Comparison of ENCODE assay signal across 9 mouse cellular contexts in genomic region chr5:110143007-110143406, GRCm38 (mm10). TPM values are rescaled to one million over a fixed set of nuclear protein-coding genes. Genes with fewer than 3 reads are reported as not detected.
DNase-seq lines count a peak whose midpoint lies in the region; ATAC-seq and TF ChIP-seq lines count a peak whose summit lies in the region.
"Had no signal": no experiment of that assay in that cellular context is flagged by ENCODE, and none has a peak within 500 bp of the region (broad histone marks: within the 10 kb centered on the region; RNA-seq: fewer than 3 reads in every experiment).

No protein-coding gene starts in this region.

- no peak overlapping the region for H3K9ac ChIP-seq in liver, embryonic 14.5 days (replicated peaks)

- no peak overlapping the region for H3K4me3 ChIP-seq in cerebellum, adult 2 months (replicated peaks; ENCODE audit: insufficient read depth, low read depth, low read length)
- H3K4me3 ChIP-seq in liver, embryonic 14.5 days (ENCODE audit: insufficient read depth in 1 of 2, low read depth in 2 of 2, low read length in 2 of 2), result no peak overlapping the region

- H3K36me3 ChIP-seq in liver, embryonic 14.5 days (replicated peaks; ENCODE audit: control insufficient read depth, insufficient read depth, low read depth), result peaks cover 34% of the 10 kb centered on the region

- peak; percentile 43; the same call in 1 of the 2 replicates for TF ChIP-seq CTCF in cerebellum, adult 2 months (IDR thresholded peaks at IDR 0.05; ENCODE audit: borderline replicate concordance, insufficient read depth, low read depth, low read length)
- TF ChIP-seq CTCF in liver, embryonic 14.5 days (IDR thresholded peaks at IDR 0.05; ENCODE audit: low read depth), result peak; percentile 50

- ATAC-seq in liver, embryonic 14.5 days (ENCODE audit: insufficient read depth), result no peak

- no peak overlapping the region for H3K27ac ChIP-seq in cerebellum, adult 2 months (ENCODE audit: insufficient read depth, low read length)
- no peak overlapping the region for H3K27ac ChIP-seq in liver, embryonic 14.5 days

- no peak for DNase-seq in cerebellum, adult 2 months
- no peak for DNase-seq in cerebellum, adult 8-10 months
- DNase-seq in liver, embryonic 14.5 days (ENCODE audit: low read depth in 3 of 3, low spot score in 3 of 3), result no peak
- DNase-seq in liver, result no peak
- DNase-seq in forelimb bud, embryonic 11.5 days (ENCODE audit: low read depth, low spot score), result peak; percentile 4
- DNase-seq in thymus, postnatal 0 days (ENCODE audit: low spot score), result peak; percentile 24
- no peak for DNase-seq in right cerebral cortex, postnatal 36 days (ENCODE audit: low spot score in 2 of 2)
- DNase-seq in cerebellum, postnatal 36 days, result no peak

- H3K9me3 ChIP-seq in liver, embryonic 14.5 days (ENCODE audit: control insufficient read depth, low read length), result no peaks in the 10 kb centered on the region

- no peak overlapping the region for H3K4me2 ChIP-seq in liver, embryonic 14.5 days (ENCODE audit: low read depth)
- H3K4me2 ChIP-seq: heart, embryonic 11.5 days had no signal

- WGBS in cerebellum, adult 2 months, result 76% methylated on average over 5 of the region's 5 CpGs
- 83% methylated on average over 5 of the region's 5 CpGs for WGBS in liver, embryonic 14.5 days (ENCODE audit: insufficient replicate concordance)

- TF ChIP-seq EP300 in liver, embryonic 14.5 days (IDR thresholded peaks at IDR 0.05; ENCODE audit: low read depth), result no peak

- TF ChIP-seq POLR2A in cerebellum, adult 2 months (IDR thresholded peaks at IDR 0.05; ENCODE audit: borderline replicate concordance, insufficient read depth, low read length), result no peak

- H3K27me3 ChIP-seq in cerebellum, adult 2 months (ENCODE audit: control insufficient read depth, insufficient read depth, low read length), result no peaks in the 10 kb centered on the region
- H3K27me3 ChIP-seq in liver, embryonic 14.5 days (ENCODE audit: control insufficient read depth, insufficient read depth, low read length), result no peaks in the 10 kb centered on the region

- no peaks in the 10 kb centered on the region for H3K4me1 ChIP-seq in cerebellum, adult 2 months (ENCODE audit: control insufficient read depth, insufficient read depth, low read length)
- no peaks in the 10 kb centered on the region for H3K4me1 ChIP-seq in liver, embryonic 14.5 days (replicated peaks; ENCODE audit: control insufficient read depth in 2 of 2, insufficient read depth in 2 of 2, low read length in 1 of 2)

RNA-seq across cellular contexts. Expression of gene Chfr, which starts 7.4 kb away (rescaled TPM):
- polyA plus RNA-seq in cerebellum, adult 2 months (2012; rRNA removed), result 100 and 105 TPM in 2 replicates
- polyA plus RNA-seq in liver, embryonic 14.5 days (2012; rRNA removed), result 15.8 and 16.0 TPM in 2 replicates
- polyA plus RNA-seq in liver, embryonic 14.5 days (2014; fragmentation: Nextera tagmentation; extraction: Ambion mirVana), result 18.3 and 19.1 TPM in 2 replicates
- 75.1 and 82.2 TPM in 2 replicates for polyA plus RNA-seq in thymus, postnatal 0 days (2015; fragmentation: Nextera tagmentation; extraction: Ambion mirVana)

RNA-seq across cellular contexts. Expression of gene Zfp605, which starts 33.1 kb away (rescaled TPM):
- 7.0 and 7.5 TPM in 2 replicates for polyA plus RNA-seq in cerebellum, adult 2 months (2012; rRNA removed)
- 0.47 and 0.66 TPM in 2 replicates for polyA plus RNA-seq in liver, embryonic 14.5 days (2012; rRNA removed)
- polyA plus RNA-seq in liver, embryonic 14.5 days (2014; fragmentation: Nextera tagmentation; extraction: Ambion mirVana), result 0.62 and 0.86 TPM in 2 replicates
- polyA plus RNA-seq in thymus, postnatal 0 days (2015; fragmentation: Nextera tagmentation; extraction: Ambion mirVana), result 4.9 and 5.8 TPM in 2 replicates

RNA-seq across cellular contexts. Expression of gene Golga3, which starts 33.5 kb away (rescaled TPM):
- polyA plus RNA-seq in cerebellum, adult 2 months (2012; rRNA removed), result 21.7 and 22.5 TPM in 2 replicates
- 3.4 and 4.4 TPM in 2 replicates for polyA plus RNA-seq in liver, embryonic 14.5 days (2012; rRNA removed)
- 5.7 and 7.4 TPM in 2 replicates for polyA plus RNA-seq in liver, embryonic 14.5 days (2014; fragmentation: Nextera tagmentation; extraction: Ambion mirVana)
- 12.1 and 12.3 TPM in 2 replicates for polyA plus RNA-seq in thymus, postnatal 0 days (2015; fragmentation: Nextera tagmentation; extraction: Ambion mirVana)

RNA-seq across cellular contexts. Expression of gene Gtpbp6, which starts 35.0 kb away (rescaled TPM):
- 145 and 152 TPM in 2 replicates for polyA plus RNA-seq in cerebellum, adult 2 months (2012; rRNA removed)
- 20.3 and 21.4 TPM in 2 replicates for polyA plus RNA-seq in liver, embryonic 14.5 days (2012; rRNA removed)
- polyA plus RNA-seq in liver, embryonic 14.5 days (2014; fragmentation: Nextera tagmentation; extraction: Ambion mirVana), result 4.6 and 6.1 TPM in 2 replicates
- 32.0 and 36.8 TPM in 2 replicates for polyA plus RNA-seq in thymus, postnatal 0 days (2015; fragmentation: Nextera tagmentation; extraction: Ambion mirVana)

RNA-seq across cellular contexts. Expression of gene Plcxd1, which starts 43.2 kb away (rescaled TPM):
- polyA plus RNA-seq in cerebellum, adult 2 months (2012; rRNA removed), result 7.2 and 7.8 TPM in 2 replicates
- 0.13 and 0.24 TPM in 2 replicates for polyA plus RNA-seq in liver, embryonic 14.5 days (2012; rRNA removed)
- polyA plus RNA-seq in liver, embryonic 14.5 days (2014; fragmentation: Nextera tagmentation; extraction: Ambion mirVana), result 0.14 and 0.18 TPM in 2 replicates
- 3.3 and 3.5 TPM in 2 replicates for polyA plus RNA-seq in thymus, postnatal 0 days (2015; fragmentation: Nextera tagmentation; extraction: Ambion mirVana)

Comparison
In these comparisons a context has a peak if more than half of its experiments do, and no peak if none do; other contexts are left out.
1. DNase-seq: peak in forelimb bud, embryonic 11.5 days (single experiment) and thymus, postnatal 0 days (single experiment); none in cerebellum, adult 2 months (0 of 2), cerebellum, adult 8-10 months (single experiment), liver, embryonic 14.5 days (0 of 3), liver (single experiment), right cerebral cortex, postnatal 36 days (0 of 2) and cerebellum, postnatal 36 days (0 of 2).